Mouse (Mus musculus): ENCODE results near the gene 2310007B03Rik. TPM values are rescaled to one million over a fixed set of nuclear protein-coding genes. Genes with fewer than 3 reads are reported as not detected.

Gene 2310007B03Rik
- total and polyA plus RNA-seq, 3 experiments, result not detected

- H3K79me2 ChIP-seq (ENCODE audit: control insufficient read depth, insufficient read depth, low read length, poor library complexity), result no peaks in the 10 kb centered on the region
- no peaks in the 10 kb centered on the region for H3K9me3 ChIP-seq (replicated peaks; ENCODE audit: insufficient read depth, low read length)
- H3K27me3 ChIP-seq (ENCODE audit: control insufficient read depth in 1 of 2, insufficient read depth in 2 of 2, low read length in 2 of 2), result no peaks in the 10 kb centered on the region
- H3K9ac ChIP-seq (ENCODE audit: control insufficient read depth, low read depth, low read length, poor library complexity, severe bottlenecking), result no peak overlapping the region
- H3K36me3 ChIP-seq (ENCODE audit: control insufficient read depth in 1 of 2, insufficient read depth in 2 of 2, low read length in 2 of 2), result no peaks in the 10 kb centered on the region
- H3K4me1 ChIP-seq (ENCODE audit: control insufficient read depth in 1 of 2, insufficient read depth in 2 of 2, low read length in 2 of 2), result no peaks in the 10 kb centered on the region
- TF ChIP-seq ELF1 (IDR thresholded peaks at IDR 0.05; ENCODE audit: low read depth, low read length) (no peak), RAD21 (IDR thresholded peaks at IDR 0.05; ENCODE audit: low read depth, low read length) (no peak), BHLHE40 (IDR thresholded peaks at IDR 0.05; ENCODE audit: borderline replicate concordance, low read depth, low read length) (no peak), TCF12 (IDR thresholded peaks at IDR 0.05; ENCODE audit: low read depth, low read length) (no peak), MYC (IDR thresholded peaks at IDR 0.05; ENCODE audit: low read depth, low read length) (no peak), EP300 (IDR thresholded peaks at IDR 0.05; ENCODE audit: low read depth in 1 of 2, low read length in 2 of 2) (no peak), ZC3H11A (IDR thresholded peaks at IDR 0.05; ENCODE audit: low read depth, low read length) (no peak), TBP (IDR thresholded peaks at IDR 0.05; ENCODE audit: low read depth, low read length) (no peak), NRF1 (IDR thresholded peaks at IDR 0.05; ENCODE audit: insufficient read depth, low read depth, low read length, poor library complexity, severe bottlenecking) (no peak), JUND (IDR thresholded peaks at IDR 0.05; ENCODE audit: low read depth, low read length) (no peak), POLR2AphosphoS2 (IDR thresholded peaks at IDR 0.05; ENCODE audit: low read length) (no peak), HCFC1 (IDR thresholded peaks at IDR 0.05; ENCODE audit: low read depth, low read length) (no peak), POLR2AphosphoS5 (IDR thresholded peaks at IDR 0.05; ENCODE audit: borderline replicate concordance, low read depth, low read length) (no peak), GABPA (IDR thresholded peaks at IDR 0.05; ENCODE audit: low read depth, low read length) (no peak)
- DNase-seq (ENCODE audit: low read depth, low spot score), result no peak
- no peak overlapping the region for H3K4me3 ChIP-seq (ENCODE audit: control insufficient read depth in 1 of 2, insufficient read depth in 1 of 2, low read depth in 2 of 2, low read length in 2 of 2)
- no peak overlapping the region for H3K27ac ChIP-seq (ENCODE audit: control insufficient read depth, low read depth, low read length)
Observed at GRCm38 (mm10) chr1:93142871-93143270, 17.9 kb downstream of the 2310007B03Rik start.

GRCm38 (mm10) chr1:93139713-93140112 lies 21.0 kb downstream of the 2310007B03Rik start:
- Histone ChIP-seq H3K9me3 (replicated peaks; ENCODE audit: insufficient read depth, low read length) (no peaks in the 10 kb centered on the region), H3K36me3 (ENCODE audit: control insufficient read depth in 1 of 2, insufficient read depth in 2 of 2, low read length in 2 of 2) (no peaks in the 10 kb centered on the region), H3K4me1 (ENCODE audit: control insufficient read depth in 1 of 2, insufficient read depth in 2 of 2, low read length in 2 of 2) (no peaks in the 10 kb centered on the region), H3K27me3 (ENCODE audit: control insufficient read depth in 1 of 2, insufficient read depth in 2 of 2, low read length in 2 of 2) (no peaks in the 10 kb centered on the region), H3K27ac (ENCODE audit: control insufficient read depth, low read depth, low read length) (no peak overlapping the region), H3K79me2 (ENCODE audit: control insufficient read depth, insufficient read depth, low read length, poor library complexity) (no peaks in the 10 kb centered on the region), H3K9ac (ENCODE audit: control insufficient read depth, low read depth, low read length, poor library complexity, severe bottlenecking) (no peak overlapping the region), H3K4me3 (ENCODE audit: control insufficient read depth in 1 of 2, insufficient read depth in 1 of 2, low read depth in 2 of 2, low read length in 2 of 2) (no peak overlapping the region)
- TF ChIP-seq MEF2A (IDR thresholded peaks at IDR 0.05; ENCODE audit: extremely low read depth, insufficient replicate concordance, low read depth, low read length, poor library complexity, severe bottlenecking) (no peak), NELFE (IDR thresholded peaks at IDR 0.05; ENCODE audit: low read depth, low read length) (no peak), MXI1 (IDR thresholded peaks at IDR 0.05; ENCODE audit: low read depth, low read length) (no peak), EP300 (IDR thresholded peaks at IDR 0.05; ENCODE audit: low read depth in 1 of 2, low read length in 2 of 2) (no peak), ETS1 (IDR thresholded peaks at IDR 0.05; ENCODE audit: low read depth, low read length) (no peak), USF2 (IDR thresholded peaks at IDR 0.05; ENCODE audit: borderline replicate concordance in 1 of 2, insufficient read depth in 1 of 2, low read depth in 1 of 2, low read length in 2 of 2) (no peak), MYC (IDR thresholded peaks at IDR 0.05; ENCODE audit: low read depth, low read length) (no peak), POLR2A (IDR thresholded peaks at IDR 0.05; ENCODE audit: control insufficient read depth in 1 of 2, insufficient read depth in 1 of 2, low read depth in 1 of 2, low read length in 2 of 2, poor library complexity in 1 of 2) (no peak), MYB (IDR thresholded peaks at IDR 0.05; ENCODE audit: low read depth, low read length) (no peak), MAZ (IDR thresholded peaks at IDR 0.05; ENCODE audit: low read depth, low read length) (no peak), ZMIZ1 (IDR thresholded peaks at IDR 0.05; ENCODE audit: low read depth, low read length) (no peak), ZC3H11A (IDR thresholded peaks at IDR 0.05; ENCODE audit: low read depth, low read length) (no peak), POLR2AphosphoS2 (IDR thresholded peaks at IDR 0.05; ENCODE audit: low read length) (no peak), CHD1 (IDR thresholded peaks at IDR 0.05; ENCODE audit: low read depth, low read length) (no peak), USF1 (IDR thresholded peaks at IDR 0.05; ENCODE audit: low read depth, low read length) (no peak), ZKSCAN1 (IDR thresholded peaks at IDR 0.05; ENCODE audit: low read depth, low read length) (no peak), HCFC1 (IDR thresholded peaks at IDR 0.05; ENCODE audit: low read depth, low read length) (no peak), RAD21 (IDR thresholded peaks at IDR 0.05; ENCODE audit: low read depth, low read length) (no peak), SIN3A (IDR thresholded peaks at IDR 0.05; ENCODE audit: low read length) (no peak)
- no peak for DNase-seq (ENCODE audit: low read depth, low spot score)

Measured in MEL (cell line).